Mouse (Mus musculus) cortical plate, adult 2 months (tissue): Measurements from ENCODE around the gene Dppa4. TPM values are rescaled to one million over a fixed set of nuclear protein-coding genes. Genes with fewer than 3 reads are reported as not detected.
"Not testable (repeated sequence)": the region's sequence is repeated elsewhere in the genome, so short reads cannot be mapped to it uniquely, and the experiment has no call there.

Source experiments
- H3K27ac ChIP-seq: fragments of 200-500 bp; 2 replicates; pipeline ENCODE4 v1.5.1; 2012; ENCODE audit warnings: low read length, control low read depth, inconsistent platforms; ENCODE audit not compliant: insufficient read depth
- H3K4me1 ChIP-seq: fragments of 200-500 bp; 2 replicates; pipeline ENCODE4 v1.6.1; 2011; ENCODE audit warnings: low read length; ENCODE audit not compliant: control insufficient read depth, insufficient read depth
- H3K4me3 ChIP-seq: fragments of 200-500 bp; 2 replicates; pipeline ENCODE4 v1.5.1; 2011; ENCODE audit warnings: mild to moderate bottlenecking, low read length, control low read depth; ENCODE audit not compliant: insufficient read depth
- CTCF ChIP-seq: fragments of 200-500 bp; IDR thresholded peaks from 2 replicates; pipeline ENCODE4 v1.5.1; 2011; ENCODE audit warnings: mild to moderate bottlenecking, control low read depth, low read length; ENCODE audit not compliant: insufficient read depth; ENCODE audit errors: extremely low read depth
- POLR2A ChIP-seq: fragments of 200-500 bp; IDR thresholded peaks from 2 replicates; pipeline ENCODE4 v1.6.1; 2011; ENCODE audit warnings: mild to moderate bottlenecking, low read length, control low read depth; ENCODE audit not compliant: insufficient read depth; ENCODE audit errors: extremely low read depth
- polyA plus RNA-seq: library from polyadenylated mRNA; depleted of rRNA; stranded (reverse); fragments of >200 nt; gene quantifications from 2 replicates; pipeline ENCODE4 v1.2.3, GENCODE M21; 2012

Gene Dppa4
- polyA plus RNA-seq, 1 experiment: not detected

GRCm38 (mm10) chr16:48280883-48281282 lies 2.6 kb upstream of the Dppa4 start:
- TF ChIP-seq POLR2A (no peak), CTCF (no peak)
- no peak overlapping the region for H3K4me3 ChIP-seq
- no peaks in the 10 kb centered on the region for H3K4me1 ChIP-seq
- H3K27ac ChIP-seq: no peak overlapping the region

- H3K27ac ChIP-seq: no peak overlapping the region
- no peaks in the 10 kb centered on the region for H3K4me1 ChIP-seq
- TF ChIP-seq CTCF (no peak), POLR2A (no peak)
- H3K4me3 ChIP-seq: no peak overlapping the region
Observed at GRCm38 (mm10) chr16:48282801-48283200, 732 bp upstream of the Dppa4 start.

GRCm38 (mm10) chr16:48285517-48285916 lies 2.0 kb downstream of the Dppa4 start:
- Histone ChIP-seq H3K4me1 (no peaks in the 10 kb centered on the region), H3K27ac (no peak overlapping the region), H3K4me3 (no peak overlapping the region)
- TF ChIP-seq CTCF: no peak
- no peak for TF ChIP-seq POLR2A

- no peak overlapping the region for H3K27ac ChIP-seq
- H3K4me3 ChIP-seq: no peak overlapping the region
- H3K4me1 ChIP-seq: no peaks in the 10 kb centered on the region
- TF ChIP-seq POLR2A: no peak
- no peak for TF ChIP-seq CTCF
Observed at GRCm38 (mm10) chr16:48297384-48298136, 14.0 kb downstream of the Dppa4 start.

- TF ChIP-seq POLR2A: no peak
- TF ChIP-seq CTCF: no peak
- Histone ChIP-seq H3K4me3 (no peak overlapping the region), H3K4me1 (no peaks in the 10 kb centered on the region), H3K27ac (no peak overlapping the region)
Observed at GRCm38 (mm10) chr16:48299884-48300283, 16.4 kb downstream of the Dppa4 start.

GRCm38 (mm10) chr16:48303509-48303908 lies 20.0 kb downstream of the Dppa4 start, which contains the start of gene Dppa2:
Gene Dppa2, plus strand, starts transcription at chr16:48303908.
- TF ChIP-seq POLR2A (no peak), CTCF (no peak)
- Histone ChIP-seq H3K4me1 (no peaks in the 10 kb centered on the region), H3K4me3 (no peak within 1 kb of the TSS), H3K27ac (no peak within 1 kb of the TSS; the same call in 1 of the 2 replicates)

GRCm38 (mm10) chr16:48303983-48304382 lies 20.4 kb downstream of the Dppa4 start:
- Histone ChIP-seq H3K4me1 (no peaks in the 10 kb centered on the region), H3K27ac (no peak overlapping the region), H3K4me3 (no peak overlapping the region)
- TF ChIP-seq CTCF: no peak
- TF ChIP-seq POLR2A: no peak

- not testable (repeated sequence) for H3K4me3 ChIP-seq, H3K27ac ChIP-seq, H3K4me1 ChIP-seq
Observed at GRCm38 (mm10) chr16:48308916-48309315, 25.4 kb downstream of the Dppa4 start.

- Histone ChIP-seq H3K4me1 (no peaks in the 10 kb centered on the region), H3K4me3 (no peak overlapping the region), H3K27ac (no peak overlapping the region)
- TF ChIP-seq POLR2A: no peak
- TF ChIP-seq CTCF: no peak
Observed at GRCm38 (mm10) chr16:48309912-48310630, 26.5 kb downstream of the Dppa4 start.

- Histone ChIP-seq H3K27ac (no peak overlapping the region), H3K4me1 (no peaks in the 10 kb centered on the region), H3K4me3 (no peak overlapping the region)
- TF ChIP-seq POLR2A (no peak), CTCF (no peak)
Observed at GRCm38 (mm10) chr16:48315294-48315693, 31.8 kb downstream of the Dppa4 start.
